Comparison of ENCODE assay signal across 15 mouse cellular contexts in the genomic region with DNA sequence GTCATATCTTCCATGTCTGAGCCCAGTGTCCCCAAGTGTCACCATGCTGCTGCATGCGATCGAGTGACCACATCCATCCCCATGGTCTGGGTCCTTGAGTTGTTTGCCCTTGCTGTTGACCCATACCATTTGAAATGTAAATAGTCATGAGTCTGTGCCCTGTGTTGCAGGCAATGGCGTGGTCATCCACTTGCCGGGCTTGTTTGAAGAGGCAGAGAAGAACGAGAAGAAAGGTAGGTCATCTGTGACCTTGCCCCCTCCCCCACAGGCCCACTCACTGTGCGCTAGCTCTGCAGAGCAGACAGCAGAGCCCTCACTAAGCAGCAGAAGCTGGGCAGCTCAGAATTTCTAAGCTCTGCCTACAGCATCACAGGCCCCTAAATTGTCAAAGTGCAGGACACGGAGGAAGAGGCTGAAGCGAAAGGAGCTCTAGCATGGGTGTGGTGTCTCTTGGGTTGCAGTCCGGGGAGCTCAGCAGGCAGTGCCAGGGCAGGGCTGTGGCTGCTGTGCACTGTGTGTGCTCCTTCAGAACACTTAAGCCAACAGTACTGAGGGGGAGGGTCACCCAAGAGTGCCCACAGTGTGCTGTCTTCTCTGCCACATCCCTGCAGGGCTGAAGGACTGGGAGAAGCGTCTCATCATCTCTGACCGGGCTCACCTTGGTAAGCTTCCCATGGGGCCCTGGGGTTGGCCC. TPM values are rescaled to one million over a fixed set of nuclear protein-coding genes. Genes with fewer than 3 reads are reported as not detected.
DNase-seq lines count a peak whose midpoint lies in the region; ATAC-seq and TF ChIP-seq lines count a peak whose summit lies in the region.
"Had no signal": no experiment of that assay in that cellular context is flagged by ENCODE, and none has a peak within 500 bp of the region (broad histone marks: within the 10 kb centered on the region; RNA-seq: fewer than 3 reads in every experiment).

No protein-coding gene starts in this region.

- H3K27me3 ChIP-seq in heart, embryonic 10.5 days (ENCODE audit: insufficient read depth, poor library complexity, severe bottlenecking): peaks cover 3% of the 10 kb centered on the region; the same call in 1 of the 2 replicates
- H3K27me3 ChIP-seq in liver, embryonic 11.5 days (replicated peaks; ENCODE audit: control insufficient read depth, insufficient read depth, low read length): no peaks in the 10 kb centered on the region
- H3K27me3 ChIP-seq in liver, embryonic 16.5 days (ENCODE audit: control insufficient read depth, insufficient read depth, low read depth, low read length): no peaks in the 10 kb centered on the region
- H3K27me3 ChIP-seq: forebrain, embryonic 15.5 days; hindbrain, embryonic 13.5 days; limb, embryonic 15.5 days had no signal

- no peak overlapping the region for H3K4me3 ChIP-seq in heart, embryonic 10.5 days
- no peak overlapping the region for H3K4me3 ChIP-seq in liver, embryonic 11.5 days (ENCODE audit: low read depth, low read length)
- H3K4me3 ChIP-seq in bone marrow, adult 2 months (replicated peaks; ENCODE audit: control insufficient read depth, low read depth, low read length): peak overlapping the region; percentile 34
- H3K4me3 ChIP-seq in liver, embryonic 16.5 days (ENCODE audit: low read depth, low read length): no peak overlapping the region
- H3K4me3 ChIP-seq: embryonic facial prominence, embryonic 12.5 days; forebrain, embryonic 15.5 days; hindbrain, embryonic 13.5 days; limb, embryonic 15.5 days had no signal

- 0 out of 2 replicates have a peak, but pooled peaks have one; percentile 41 for TF ChIP-seq POLR2A in bone marrow, adult 2 months (IDR thresholded peaks at IDR 0.05; ENCODE audit: borderline replicate concordance, control insufficient read depth, low read depth, low read length)

- H3K27ac ChIP-seq in heart, embryonic 10.5 days: peak overlapping the region; percentile 56
- H3K27ac ChIP-seq in liver, embryonic 11.5 days (ENCODE audit: low read depth, low read length): 0 out of 2 replicates have a peak overlapping the region, but pooled peaks have one; percentile 32
- H3K27ac ChIP-seq in bone marrow, adult 2 months (ENCODE audit: control insufficient read depth, insufficient read depth, low read depth, low read length, poor library complexity): peak overlapping the region; percentile 92
- H3K27ac ChIP-seq in liver, embryonic 16.5 days (ENCODE audit: low read length): peak overlapping the region; percentile 59
- H3K27ac ChIP-seq: embryonic facial prominence, embryonic 12.5 days; forebrain, embryonic 15.5 days; hindbrain, embryonic 13.5 days; limb, embryonic 15.5 days had no signal

- H3K36me3 ChIP-seq in heart, embryonic 10.5 days: peaks cover 37% of the 10 kb centered on the region
- no peaks in the 10 kb centered on the region for H3K36me3 ChIP-seq in liver, embryonic 11.5 days (ENCODE audit: control insufficient read depth, insufficient read depth, low read length)
- H3K36me3 ChIP-seq in liver, embryonic 16.5 days (ENCODE audit: control insufficient read depth, insufficient read depth): no peaks in the 10 kb centered on the region
- H3K36me3 ChIP-seq: embryonic facial prominence, embryonic 12.5 days; forebrain, embryonic 15.5 days; hindbrain, embryonic 13.5 days; limb, embryonic 15.5 days had no signal

- H3K9ac ChIP-seq in liver, embryonic 11.5 days (ENCODE audit: low read depth, low read length): no peak overlapping the region
- H3K9ac ChIP-seq in liver, embryonic 16.5 days (ENCODE audit: low read depth, low read length): no peak overlapping the region; the same call in 1 of the 2 replicates
- H3K9ac ChIP-seq: embryonic facial prominence, embryonic 12.5 days; forebrain, embryonic 15.5 days; hindbrain, embryonic 13.5 days; limb, embryonic 15.5 days had no signal

- H3K4me2 ChIP-seq in liver, embryonic 11.5 days: peak overlapping the region; percentile 5; the same call in 1 of the 2 replicates
- H3K4me2 ChIP-seq in liver, embryonic 16.5 days (ENCODE audit: low read depth, low read length): peak overlapping the region; percentile 20; the same call in 1 of the 2 replicates
- H3K4me2 ChIP-seq: embryonic facial prominence, embryonic 12.5 days; forebrain, embryonic 15.5 days; hindbrain, embryonic 13.5 days; limb, embryonic 15.5 days had no signal

- DNase-seq in heart, embryonic 10.5 days (ENCODE audit: low spot score): no peak
- DNase-seq in heart, adult 18-20 months: no peak
- DNase-seq in liver, embryonic 11.5 days (ENCODE audit: low spot score): no peak
- no peak for DNase-seq in liver
- no peak for DNase-seq in cerebellum, adult 8-10 months
- DNase-seq in adrenal gland, postnatal 25 days: no peak
- DNase-seq: cerebellum, adult 18-20 months; kidney, adult 8-10 months had no signal

- WGBS in heart, embryonic 10.5 days: 73% methylated on average over 11 of the region's 11 CpGs
- WGBS in liver, embryonic 11.5 days: 67% methylated on average over 11 of the region's 11 CpGs
- 75% methylated on average over 11 of the region's 11 CpGs for WGBS in bone marrow, adult 2 months
- 52% methylated on average over 11 of the region's 11 CpGs for WGBS in liver, embryonic 16.5 days (ENCODE audit: insufficient replicate concordance)

- TF ChIP-seq CTCF in bone marrow, adult 2 months (IDR thresholded peaks at IDR 0.05; ENCODE audit: control insufficient read depth, insufficient read depth, low read length): no peak

- no peaks in the 10 kb centered on the region for H3K9me3 ChIP-seq in heart, embryonic 10.5 days
- H3K9me3 ChIP-seq in liver, embryonic 11.5 days (ENCODE audit: control insufficient read depth, low read length): no peaks in the 10 kb centered on the region
- H3K9me3 ChIP-seq in liver, embryonic 16.5 days (replicated peaks; ENCODE audit: control insufficient read depth, low read length): no peaks in the 10 kb centered on the region
- H3K9me3 ChIP-seq: embryonic facial prominence, embryonic 12.5 days; forebrain, embryonic 15.5 days; hindbrain, embryonic 13.5 days; limb, embryonic 15.5 days had no signal

- no peak for ATAC-seq in liver, embryonic 11.5 days (replicated peaks; ENCODE audit: low FRiP score)
- peak; percentile 9; the same call in 1 of the 2 replicates for ATAC-seq in liver, embryonic 16.5 days (ENCODE audit: low read depth)
- ATAC-seq: forebrain, embryonic 15.5 days; midbrain, embryonic 16.5 days had no signal

- peaks cover 60% of the 10 kb centered on the region for H3K4me1 ChIP-seq in heart, embryonic 10.5 days
- peaks cover 44% of the 10 kb centered on the region for H3K4me1 ChIP-seq in liver, embryonic 11.5 days (replicated peaks; ENCODE audit: control insufficient read depth, insufficient read depth, low read length)
- H3K4me1 ChIP-seq in bone marrow, adult 2 months (ENCODE audit: control insufficient read depth, insufficient read depth, low read length): peaks cover 21% of the 10 kb centered on the region
- H3K4me1 ChIP-seq in liver, embryonic 16.5 days (ENCODE audit: control insufficient read depth, low read depth, low read length): peaks cover 45% of the 10 kb centered on the region

RNA-seq across cellular contexts. Expression of gene Siva1, which starts 12.2 kb away (rescaled TPM):
- 175 and 207 TPM in 2 replicates for polyA plus RNA-seq in heart, embryonic 10.5 days (2016; fragmentation: Nextera tagmentation; extraction: Ambion mirVana)
- 10 to 100 TPM; 31.7 to 35.2 TPM for total RNA-seq in heart, adult 18-20 months (2021)
- 216 and 222 TPM in 2 replicates for polyA plus RNA-seq in liver, embryonic 11.5 days (2014; fragmentation: Nextera tagmentation; extraction: Ambion mirVana)
- polyA plus RNA-seq in bone marrow, adult 2 months (2011; ENCODE audit: insufficient read depth, insufficient read length, low replicate concordance, missing spikeins): 47.7 and 81.1 TPM in 2 replicates
- 84.7 and 89.5 TPM in 2 replicates for polyA plus RNA-seq in liver, embryonic 16.5 days (2015; fragmentation: Nextera tagmentation; extraction: Ambion mirVana)
- total RNA-seq in adrenal gland, postnatal 25 days (2021): 34.8 and 46.0 TPM in 2 replicates

RNA-seq across cellular contexts. Expression of gene Adssl1, which starts 12.4 kb away (rescaled TPM):
- 57.2 and 99.3 TPM in 2 replicates for polyA plus RNA-seq in heart, embryonic 10.5 days (2016; fragmentation: Nextera tagmentation; extraction: Ambion mirVana)
- total RNA-seq in heart, adult 18-20 months (2021): 100 to 1,000 TPM; 192 to 206 TPM
- polyA plus RNA-seq in liver, embryonic 11.5 days (2014; fragmentation: Nextera tagmentation; extraction: Ambion mirVana): 5.6 and 7.4 TPM in 2 replicates
- polyA plus RNA-seq in bone marrow, adult 2 months (2011; ENCODE audit: insufficient read depth, insufficient read length, low replicate concordance, missing spikeins): 21.0 and 44.8 TPM in 2 replicates
- polyA plus RNA-seq in liver, embryonic 16.5 days (2015; fragmentation: Nextera tagmentation; extraction: Ambion mirVana): 12.4 and 14.0 TPM in 2 replicates
- 17.8 and 21.0 TPM in 2 replicates for total RNA-seq in adrenal gland, postnatal 25 days (2021)

RNA-seq across cellular contexts. Expression of gene Akt1, which starts 42.5 kb away (rescaled TPM):
- polyA plus RNA-seq in heart, embryonic 10.5 days (2016; fragmentation: Nextera tagmentation; extraction: Ambion mirVana): 57.1 and 82.0 TPM in 2 replicates
- total RNA-seq in heart, adult 18-20 months (2021): 100 to 1,000 TPM; 182 to 193 TPM
- polyA plus RNA-seq in liver, embryonic 11.5 days (2014; fragmentation: Nextera tagmentation; extraction: Ambion mirVana): 54.9 and 62.9 TPM in 2 replicates
- polyA plus RNA-seq in bone marrow, adult 2 months (2011; ENCODE audit: insufficient read depth, insufficient read length, low replicate concordance, missing spikeins): 39.8 and 56.1 TPM in 2 replicates
- polyA plus RNA-seq in liver, embryonic 16.5 days (2015; fragmentation: Nextera tagmentation; extraction: Ambion mirVana): 8.6 and 8.9 TPM in 2 replicates
- 395 and 413 TPM in 2 replicates for total RNA-seq in adrenal gland, postnatal 25 days (2021)

RNA-seq across cellular contexts. Expression of gene Inf2, which starts 43.6 kb away (rescaled TPM):
- polyA plus RNA-seq in heart, embryonic 10.5 days (2016; fragmentation: Nextera tagmentation; extraction: Ambion mirVana): 3.5 and 5.6 TPM in 2 replicates
- 10 to 100 TPM; 11.9 to 17.2 TPM for total RNA-seq in heart, adult 18-20 months (2021)
- polyA plus RNA-seq in liver, embryonic 11.5 days (2014; fragmentation: Nextera tagmentation; extraction: Ambion mirVana): 4.6 and 6.5 TPM in 2 replicates
- 40.0 and 82.8 TPM in 2 replicates for polyA plus RNA-seq in bone marrow, adult 2 months (2011; ENCODE audit: insufficient read depth, insufficient read length, low replicate concordance, missing spikeins)
- polyA plus RNA-seq in liver, embryonic 16.5 days (2015; fragmentation: Nextera tagmentation; extraction: Ambion mirVana): 1.2 and 2.7 TPM in 2 replicates
- 32.6 and 34.1 TPM in 2 replicates for total RNA-seq in adrenal gland, postnatal 25 days (2021)

RNA-seq across cellular contexts. Expression of gene Zbtb42, which starts 46.4 kb away (rescaled TPM):
- polyA plus RNA-seq in heart, embryonic 10.5 days (2016; fragmentation: Nextera tagmentation; extraction: Ambion mirVana): 3.9 and 4.3 TPM in 2 replicates
- total RNA-seq in heart, adult 18-20 months (2021): 1 to 10 TPM; 3.6 to 4.9 TPM
- polyA plus RNA-seq in liver, embryonic 11.5 days (2014; fragmentation: Nextera tagmentation; extraction: Ambion mirVana): 0.96 and 1.7 TPM in 2 replicates
- polyA plus RNA-seq in bone marrow, adult 2 months (2011; ENCODE audit: insufficient read depth, insufficient read length, low replicate concordance, missing spikeins): 2.6 and 5.1 TPM in 2 replicates
- polyA plus RNA-seq in liver, embryonic 16.5 days (2015; fragmentation: Nextera tagmentation; extraction: Ambion mirVana): 0.88 and 1.5 TPM in 2 replicates
- 7.9 and 12.8 TPM in 2 replicates for total RNA-seq in adrenal gland, postnatal 25 days (2021)

Comparison
In these comparisons a context has a peak if more than half of its experiments do, and no peak if none do; other contexts are left out.
1. H3K27ac ChIP-seq: peak in every context shown above with its lines; median percentile 92 in bone marrow, adult 2 months; 59 in liver, embryonic 16.5 days; 56 in heart, embryonic 10.5 days; 32 in liver, embryonic 11.5 days.